Mouse (Mus musculus) cortical plate, adult 2 months (tissue): Measurements from ENCODE around the gene Mrpl40. TPM values are rescaled to one million over a fixed set of nuclear protein-coding genes. Genes with fewer than 3 reads are reported as not detected.

ENCODE experiments used
- H3K27ac ChIP-seq: fragments of 200-500 bp; 2 replicates; pipeline ENCODE4 v1.5.1; 2012; ENCODE audit warnings: low read length, control low read depth, inconsistent platforms; ENCODE audit not compliant: insufficient read depth
- H3K4me1 ChIP-seq: fragments of 200-500 bp; 2 replicates; pipeline ENCODE4 v1.6.1; 2011; ENCODE audit warnings: low read length; ENCODE audit not compliant: control insufficient read depth, insufficient read depth
- H3K4me3 ChIP-seq: fragments of 200-500 bp; 2 replicates; pipeline ENCODE4 v1.5.1; 2011; ENCODE audit warnings: mild to moderate bottlenecking, low read length, control low read depth; ENCODE audit not compliant: insufficient read depth
- CTCF ChIP-seq: fragments of 200-500 bp; IDR thresholded peaks from 2 replicates; pipeline ENCODE4 v1.5.1; 2011; ENCODE audit warnings: mild to moderate bottlenecking, control low read depth, low read length; ENCODE audit not compliant: insufficient read depth; ENCODE audit errors: extremely low read depth
- POLR2A ChIP-seq: fragments of 200-500 bp; IDR thresholded peaks from 2 replicates; pipeline ENCODE4 v1.6.1; 2011; ENCODE audit warnings: mild to moderate bottlenecking, low read length, control low read depth; ENCODE audit not compliant: insufficient read depth; ENCODE audit errors: extremely low read depth
- polyA plus RNA-seq: library from polyadenylated mRNA; depleted of rRNA; stranded (reverse); fragments of >200 nt; gene quantifications from 2 replicates; pipeline ENCODE4 v1.2.3, GENCODE M21; 2012; rRNA removed

Mrpl40 gene
- 24.7 and 26.6 TPM in 2 replicates for polyA plus RNA-seq

- Histone ChIP-seq H3K27ac (peak within 1 kb of the TSS; percentile 98), H3K4me1 (no peaks in the 10 kb centered on the region; the same call in 1 of the 2 replicates), H3K4me3 (peak within 1 kb of the TSS; percentile 98)
- TF ChIP-seq CTCF (no peak), POLR2A (peak; percentile 81)
Measured at GRCm38 (mm10) chr16:18876442-18877308, at the start of gene Mrpl40, which contains the start of gene Hira. Mrpl40 (minus strand) TSS chr16:18876862. Hira (plus strand) TSS chr16:18877037.

GRCm38 (mm10) chr16:18921771-18922170 lies 45.1 kb upstream of the Mrpl40 start:
- TF ChIP-seq POLR2A (no peak), CTCF (no peak)
- Histone ChIP-seq H3K4me1 (no peaks in the 10 kb centered on the region), H3K4me3 (no peak overlapping the region), H3K27ac (no peak overlapping the region)

GRCm38 (mm10) chr16:18916064-18916463 lies 39.4 kb upstream of the Mrpl40 start:
- peaks cover 1% of the 10 kb centered on the region for H3K4me1 ChIP-seq
- no peak overlapping the region for H3K4me3 ChIP-seq
- TF ChIP-seq CTCF, result no peak
- no peak for TF ChIP-seq POLR2A
- H3K27ac ChIP-seq, result no peak overlapping the region

- no peak overlapping the region for H3K27ac ChIP-seq
- no peak for TF ChIP-seq POLR2A
- no peak for TF ChIP-seq CTCF
- H3K4me3 ChIP-seq, result no peak overlapping the region
- H3K4me1 ChIP-seq, result no peaks in the 10 kb centered on the region
Measured at GRCm38 (mm10) chr16:18905648-18906047, 29.0 kb upstream of the Mrpl40 start.

GRCm38 (mm10) chr16:18896429-18896828 lies 19.8 kb upstream of the Mrpl40 start:
- H3K27ac ChIP-seq, result no peak overlapping the region
- H3K4me3 ChIP-seq, result no peak overlapping the region
- H3K4me1 ChIP-seq, result no peaks in the 10 kb centered on the region
- no peak for TF ChIP-seq CTCF

GRCm38 (mm10) chr16:18895249-18895648 lies 18.6 kb upstream of the Mrpl40 start:
- Histone ChIP-seq H3K27ac (no peak overlapping the region), H3K4me3 (no peak overlapping the region), H3K4me1 (no peaks in the 10 kb centered on the region; the same call in 1 of the 2 replicates)
- TF ChIP-seq POLR2A (no peak), CTCF (no peak)

GRCm38 (mm10) chr16:18893840-18894372 lies 17.2 kb upstream of the Mrpl40 start:
- TF ChIP-seq CTCF (no peak), POLR2A (no peak)
- Histone ChIP-seq H3K27ac (no peak overlapping the region), H3K4me3 (no peak overlapping the region), H3K4me1 (no peaks in the 10 kb centered on the region; the same call in 1 of the 2 replicates)

GRCm38 (mm10) chr16:18884044-18884443 lies 7.4 kb upstream of the Mrpl40 start:
- Histone ChIP-seq H3K4me3 (no peak overlapping the region), H3K4me1 (no peaks in the 10 kb centered on the region; the same call in 1 of the 2 replicates), H3K27ac (no peak overlapping the region)
- TF ChIP-seq POLR2A, result no peak
- TF ChIP-seq CTCF, result no peak

- no peaks in the 10 kb centered on the region; the same call in 1 of the 2 replicates for H3K4me1 ChIP-seq
- peak overlapping the region; percentile 98 for H3K4me3 ChIP-seq
- 0 out of 2 replicates have a peak overlapping the region, but pooled peaks have one; percentile 31 for H3K27ac ChIP-seq
- TF ChIP-seq CTCF (no peak), POLR2A (no peak)
Measured at GRCm38 (mm10) chr16:18878091-18878720, 1.5 kb upstream of the Mrpl40 start.
